Mouse (Mus musculus): Measurements from ENCODE around the gene Rsc1a1.

Gene Rsc1a1

DNA sequence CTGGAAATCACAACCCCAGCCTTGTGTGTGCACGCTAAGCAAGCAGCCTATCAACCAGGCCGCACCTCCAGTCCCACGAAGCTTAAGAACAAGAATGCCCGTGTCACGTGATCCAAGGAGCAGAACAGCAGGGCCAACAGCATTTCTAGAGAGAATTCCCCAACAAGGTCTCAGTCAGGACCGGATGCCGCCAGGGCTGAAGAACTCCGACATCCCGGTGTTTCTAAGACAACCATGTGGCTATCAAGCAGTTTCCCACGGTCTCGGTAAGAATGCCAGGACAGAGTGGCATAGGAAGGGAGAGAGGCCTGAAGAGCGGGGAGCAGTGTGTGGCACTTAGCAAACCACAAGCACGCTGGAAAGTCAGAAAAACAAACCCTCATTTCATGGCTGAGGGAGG lies 31.6 kb downstream of the Rsc1a1 start:
- no peak for DNase-seq (ENCODE audit: low spot score)

DNA sequence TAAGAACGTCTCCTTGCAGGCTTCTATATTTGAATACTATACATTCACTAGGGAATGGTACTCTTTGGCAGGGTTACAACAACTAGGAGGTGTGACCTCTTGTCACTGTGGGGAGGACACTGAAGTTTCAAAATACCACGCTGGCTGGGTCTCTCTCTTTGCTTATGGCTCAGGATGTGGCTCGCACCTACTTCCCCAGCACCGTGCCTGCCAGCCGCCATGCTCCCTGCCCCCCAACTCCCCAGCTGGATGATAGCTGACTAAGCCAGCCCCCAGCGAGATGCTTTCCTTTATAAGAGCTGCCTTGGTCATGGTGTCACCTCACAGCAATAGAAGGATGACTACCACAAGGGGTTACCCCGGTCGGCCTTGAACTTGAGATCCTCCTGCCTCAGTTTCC lies 32.4 kb downstream of the Rsc1a1 start:
- DNase-seq (ENCODE audit: low spot score), result no peak

DNA sequence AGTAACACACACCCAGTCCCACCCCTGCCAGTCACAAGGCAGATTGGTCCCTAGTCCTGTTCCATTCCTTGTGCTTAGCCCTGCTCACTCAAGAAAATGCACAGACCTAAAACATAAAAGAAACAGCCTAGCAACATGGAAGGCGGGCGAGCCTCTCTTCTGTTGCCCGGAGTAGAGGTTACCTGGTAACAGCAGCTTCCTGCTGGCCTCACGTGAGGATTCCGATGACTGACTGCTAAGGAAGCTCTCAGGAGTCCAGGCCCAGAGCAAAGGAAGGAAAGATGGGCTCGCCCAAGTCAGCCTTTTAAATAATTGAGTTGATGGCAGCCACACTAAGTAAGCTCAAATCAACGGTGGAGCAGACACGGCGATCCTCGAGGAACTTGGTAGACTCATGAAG lies 33.5 kb downstream of the Rsc1a1 start:
- DNase-seq (ENCODE audit: low spot score), result no peak

DNA sequence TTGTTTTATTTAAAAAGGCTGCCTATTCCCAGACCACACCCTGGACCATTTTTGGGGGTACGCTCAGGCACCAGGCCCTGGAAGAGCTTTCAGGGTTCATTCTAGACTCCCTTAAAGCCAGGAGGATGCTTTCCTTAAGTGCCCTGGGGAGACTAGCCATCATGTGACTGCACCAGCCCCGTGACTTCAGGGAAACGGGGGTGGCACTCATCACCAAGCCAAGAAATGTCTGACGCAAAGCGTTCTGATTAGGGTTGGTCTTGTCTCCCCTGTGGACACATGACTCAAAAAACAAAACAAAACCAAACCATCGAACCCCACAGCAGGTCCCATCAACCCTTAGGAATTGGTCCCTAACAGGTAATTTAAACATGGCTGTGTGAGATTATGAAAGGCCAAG lies 34.1 kb downstream of the Rsc1a1 start:
- DNase-seq (ENCODE audit: low spot score), result no peak

DNA sequence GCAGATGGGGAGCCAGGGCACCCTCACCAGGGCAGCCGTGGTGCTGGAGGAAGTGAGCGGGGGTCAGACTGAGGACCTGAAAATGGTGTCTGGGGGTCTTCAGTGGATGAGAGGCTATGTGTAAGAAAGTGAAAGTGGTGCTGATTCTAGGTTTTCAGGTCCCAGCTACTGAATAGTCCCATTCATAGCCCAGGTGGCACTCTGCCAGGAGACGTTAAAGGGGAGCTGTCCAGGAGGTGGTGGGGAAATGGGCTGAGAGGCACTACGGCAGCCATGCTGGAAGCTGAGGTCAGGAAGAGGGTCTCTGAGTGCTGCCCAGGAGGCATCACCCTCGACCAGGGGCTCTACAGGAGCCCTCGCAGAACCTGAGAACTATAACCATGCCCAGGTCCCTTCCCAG lies 36.2 kb downstream of the Rsc1a1 start:
- no peak for DNase-seq (ENCODE audit: low spot score)

DNA sequence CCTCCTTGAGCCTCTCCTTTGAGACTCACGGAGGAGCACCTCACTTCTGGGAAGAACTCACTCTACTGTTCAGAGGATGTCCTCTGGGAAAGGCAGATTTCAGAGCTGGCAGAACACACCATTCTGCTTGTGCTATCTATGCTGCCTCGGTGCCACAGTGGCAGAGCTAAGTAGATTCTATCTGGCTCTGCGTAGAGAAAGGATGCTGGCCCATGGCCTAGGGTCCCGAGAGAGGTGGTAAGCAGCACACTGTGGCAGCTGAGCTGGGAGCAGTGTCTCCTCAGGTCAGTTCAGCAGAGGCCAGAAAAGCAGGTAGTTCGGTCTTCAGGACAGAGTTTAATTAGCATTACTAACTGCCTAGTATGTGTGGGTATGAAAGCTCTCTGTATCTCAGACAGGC lies 37.1 kb downstream of the Rsc1a1 start:
- no peak for DNase-seq (ENCODE audit: low spot score)

DNA sequence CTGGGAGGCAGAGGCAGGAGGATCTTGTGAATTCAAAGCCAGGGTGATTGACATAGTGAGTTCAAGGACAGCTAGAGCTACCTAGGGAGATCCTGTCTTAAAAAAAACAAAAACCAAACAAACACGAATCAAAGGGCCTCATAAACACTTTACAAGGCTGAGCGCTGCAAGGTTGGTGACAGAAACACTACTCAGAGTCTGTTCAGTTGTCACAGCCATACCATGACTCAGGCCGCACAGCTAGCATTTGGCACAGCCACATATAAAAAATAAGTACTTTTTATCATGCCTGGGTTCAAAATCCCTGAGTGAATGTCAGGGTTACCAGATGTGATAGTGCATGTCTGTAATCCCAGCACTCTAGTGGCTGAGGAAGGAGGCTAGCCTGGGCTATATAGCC lies 38.2 kb downstream of the Rsc1a1 start:
- no peak for DNase-seq (ENCODE audit: low spot score)

DNA sequence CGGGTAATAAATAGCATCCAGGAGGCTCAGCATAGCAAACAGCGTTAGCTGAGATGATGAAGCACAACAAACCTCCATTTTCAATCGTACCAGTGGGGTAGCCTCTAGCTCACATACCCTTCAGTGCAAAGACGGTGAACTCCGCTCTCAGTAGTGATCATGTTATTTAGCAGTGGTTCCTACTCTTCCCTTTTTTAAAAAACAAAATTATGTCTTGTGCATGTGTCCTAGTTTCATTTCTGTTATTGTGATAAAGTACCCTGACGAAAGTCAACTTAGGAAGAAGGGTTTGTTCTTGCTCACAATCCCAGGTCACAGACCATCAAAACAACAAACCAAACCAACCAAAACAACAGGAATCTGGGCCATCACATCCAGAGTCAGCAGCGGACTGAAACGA lies 39.4 kb downstream of the Rsc1a1 start:
- DNase-seq (ENCODE audit: low spot score), result no peak

DNA sequence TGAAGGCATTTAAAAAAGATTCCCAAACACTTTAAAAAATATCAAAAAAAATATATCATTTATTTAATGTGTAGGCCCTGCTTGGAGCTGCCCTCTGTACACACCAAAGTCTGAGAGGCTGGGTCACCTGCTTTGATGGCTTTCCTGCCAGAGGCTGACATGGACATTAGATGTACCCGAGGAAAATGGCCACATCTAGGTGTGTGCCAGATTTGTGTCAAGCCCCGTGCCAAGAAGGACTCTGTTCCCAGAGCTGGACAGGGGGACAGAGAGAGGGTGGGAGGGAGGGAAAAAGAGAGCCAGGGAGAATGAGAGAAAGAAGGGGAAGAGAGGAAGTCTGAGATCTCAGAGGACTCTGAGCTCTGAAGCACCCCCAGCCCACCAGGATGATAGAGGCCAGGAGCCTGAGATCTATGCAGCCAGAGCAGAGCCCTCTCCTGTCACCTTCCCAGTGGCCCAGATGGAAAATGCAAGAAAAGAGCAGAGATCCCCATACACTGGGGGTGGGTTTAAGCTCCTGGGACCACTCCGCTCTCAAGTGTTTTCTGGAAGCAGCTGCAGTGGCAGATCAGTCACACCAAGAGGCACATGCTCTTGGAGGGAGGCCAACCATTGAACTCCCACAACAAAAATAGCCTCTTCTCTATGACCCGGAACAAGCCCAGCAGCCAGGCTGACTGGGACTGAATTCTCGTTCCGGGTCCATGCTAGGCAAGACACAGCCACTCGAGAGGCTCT lies 42.1 kb downstream of the Rsc1a1 start:
- no peak for DNase-seq (ENCODE audit: low spot score)

DNA sequence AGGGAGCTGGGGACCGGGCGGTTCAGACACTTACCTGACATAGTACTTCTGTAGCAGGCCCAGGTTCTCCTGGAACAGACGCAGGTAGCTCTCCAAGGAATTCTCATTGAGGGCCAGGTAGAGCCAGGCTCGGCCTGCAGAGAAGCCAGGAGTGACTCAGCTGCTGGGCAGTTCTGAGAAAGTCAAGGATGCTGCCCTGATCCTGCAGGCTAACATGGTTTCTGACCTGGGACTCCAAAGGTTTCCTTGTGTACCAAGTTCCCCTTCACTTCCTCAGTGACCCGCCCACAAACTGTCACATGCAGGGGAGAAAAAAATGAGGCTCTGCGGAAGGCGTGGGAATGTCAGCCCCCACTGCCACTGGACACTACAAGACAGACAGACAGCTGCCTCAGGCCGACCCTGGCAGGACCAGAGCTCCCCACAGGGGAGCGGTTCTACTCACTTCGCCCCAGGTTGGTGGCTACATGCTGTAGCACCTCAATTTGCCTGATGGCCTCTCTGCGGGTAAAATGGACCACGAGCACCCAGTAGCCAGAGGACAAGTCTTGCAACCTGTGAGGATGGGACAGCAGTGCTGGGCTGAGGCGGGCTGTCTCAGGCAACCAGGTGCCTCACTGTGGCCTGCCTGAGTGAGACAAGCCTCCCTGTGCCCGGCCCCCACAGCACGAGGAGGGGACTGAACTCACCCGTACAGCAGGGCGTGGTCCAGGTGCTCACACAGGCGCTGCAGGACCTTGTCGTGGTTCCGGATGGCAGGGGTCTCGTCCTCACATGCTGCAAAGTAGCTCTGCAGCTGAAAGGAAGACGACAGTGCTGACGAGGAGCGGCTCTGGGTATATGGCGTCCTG lies 43.2 kb downstream of the Rsc1a1 start:
- no peak for DNase-seq (ENCODE audit: low spot score)

DNA sequence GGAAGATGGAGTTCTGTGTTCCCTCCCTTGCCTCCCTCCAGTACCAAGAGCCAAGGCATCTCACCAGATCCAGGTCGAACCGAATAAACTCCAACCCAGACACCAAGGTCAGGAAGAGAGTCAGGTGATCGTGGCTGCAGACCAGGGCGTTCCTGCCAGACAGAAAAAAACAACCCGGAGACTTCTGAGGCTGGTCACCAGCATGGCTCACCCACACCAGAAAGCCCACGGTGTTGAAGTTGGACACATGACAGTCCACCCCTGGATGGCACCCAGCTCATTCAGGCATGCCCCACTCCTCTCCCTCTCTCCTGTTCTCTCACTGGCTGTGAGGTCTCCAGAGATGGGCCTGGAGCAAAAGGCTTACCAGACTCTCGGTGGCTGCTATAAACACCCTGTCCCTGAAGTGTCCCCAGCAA lies 44.0 kb downstream of the Rsc1a1 start:
- DNase-seq (ENCODE audit: low spot score), result peak; percentile 41

DNA sequence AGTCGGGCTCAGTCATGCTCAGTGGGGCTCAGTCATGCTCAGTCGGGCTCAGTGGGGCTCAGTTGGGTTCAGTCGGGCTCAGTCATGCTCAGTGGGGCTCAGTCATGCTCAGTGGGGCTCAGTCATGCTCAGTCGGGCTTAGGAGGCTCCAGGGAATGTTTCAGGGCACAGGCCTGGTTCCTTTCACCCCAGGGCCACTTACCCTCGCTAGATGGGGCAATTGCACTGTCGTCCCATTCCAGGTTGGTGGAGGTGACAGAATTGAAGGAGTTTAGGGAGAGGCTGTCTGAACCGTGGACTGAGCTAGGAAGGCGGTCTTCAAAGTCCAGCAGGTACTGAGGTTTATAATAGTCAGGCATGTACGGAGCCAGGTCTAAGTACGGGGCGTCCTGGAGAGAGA lies 45.9 kb downstream of the Rsc1a1 start:
- DNase-seq (ENCODE audit: low spot score), result no peak

DNA sequence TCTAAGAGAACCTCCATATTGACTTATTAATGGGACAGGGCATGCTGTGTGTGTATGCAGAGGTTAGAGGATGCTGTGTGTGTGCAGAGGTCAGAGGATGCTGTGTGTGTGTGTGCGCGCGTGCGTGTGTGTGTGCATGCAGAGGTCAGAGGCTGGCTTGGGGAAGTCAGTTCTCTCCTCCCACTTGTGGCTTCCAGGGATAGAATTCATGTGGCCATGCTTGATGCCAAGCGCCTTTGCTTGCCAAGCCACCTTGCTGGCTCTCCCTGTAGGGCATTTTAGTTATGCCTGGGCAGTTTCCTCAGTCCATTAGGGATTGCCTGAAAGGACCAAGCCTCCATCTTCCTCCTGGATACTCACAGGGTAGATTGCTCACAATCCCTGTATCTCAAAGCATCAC lies 48.7 kb downstream of the Rsc1a1 start:
- DNase-seq (ENCODE audit: low spot score), result no peak

DNA sequence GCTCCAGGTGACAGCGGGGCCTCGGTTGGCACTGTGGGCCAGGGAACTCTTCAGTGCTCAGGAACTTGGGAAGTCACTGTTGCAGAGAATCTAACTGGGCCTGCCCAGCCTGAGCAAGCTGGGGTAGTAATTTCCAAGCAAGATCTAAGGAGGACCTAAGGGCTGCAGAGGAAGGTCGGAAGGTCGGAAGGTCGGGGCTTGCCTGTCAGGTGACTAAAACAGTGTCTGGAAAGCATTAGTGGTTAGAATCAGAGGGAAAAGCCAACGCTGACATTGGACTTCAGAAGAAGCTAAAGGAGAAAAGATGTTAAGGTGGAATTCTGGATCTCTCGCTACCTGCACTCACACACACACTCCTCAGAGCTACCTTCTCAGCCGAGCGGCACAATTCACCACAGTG lies 49.4 kb downstream of the Rsc1a1 start:
- no peak for DNase-seq (ENCODE audit: low spot score)

Measured in ovary, postnatal 36 days (tissue).